Mouse (Mus musculus): Measurements from ENCODE around the gene Rtbdn. TPM values are rescaled to one million over a fixed set of nuclear protein-coding genes. Genes with fewer than 3 reads are reported as not detected.
A peak's percentile ranks its signal among the peaks of the same experiment; 100 is the strongest.

The Rtbdn gene
- polyA plus RNA-seq, 1 experiment from 2014 or later = 0.25 TPM

- 1% methylated on average over 69 of the region's 70 CpGs for WGBS
- Histone ChIP-seq H3K9ac (ENCODE audit: low read length) (peak overlapping the region; percentile 39), H3K27me3 (ENCODE audit: control insufficient read depth, insufficient read depth, low read length) (peaks cover 37% of the 10 kb centered on the region), H3K4me2 (ENCODE audit: low read depth) (peak overlapping the region; percentile 79), H3K4me3 (ENCODE audit: low read depth, low read length) (peak overlapping the region; percentile 44), H3K9me3 (ENCODE audit: control insufficient read depth, low read length) (no peaks in the 10 kb centered on the region), H3K4me1 (ENCODE audit: control insufficient read depth, insufficient read depth, low read length) (peaks cover 36% of the 10 kb centered on the region), H3K36me3 (ENCODE audit: control insufficient read depth, insufficient read depth, low read length) (no peaks in the 10 kb centered on the region), H3K27ac (ENCODE audit: low read depth, low read length) (peak overlapping the region; percentile 29; the same call in 1 of the 2 replicates)
- DNase-seq (ENCODE audit: low spot score) (peak; percentile 57), ATAC-seq (ENCODE audit: insufficient read depth, low FRiP score, low TSS enrichment) (no peak)
Measured at GRCm38 (mm10) chr8:84977435-84978247, 30.9 kb downstream of the Rtbdn start.

- peak within 1 kb of the TSS; percentile 79 for H3K4me2 ChIP-seq (ENCODE audit: low read depth)
- peak; percentile 8; the same call in 1 of the 2 replicates for ATAC-seq (ENCODE audit: insufficient read depth, low FRiP score, low TSS enrichment)
- peak within 1 kb of the TSS; percentile 39 for H3K9ac ChIP-seq (ENCODE audit: low read length)
- H3K4me1 ChIP-seq (ENCODE audit: control insufficient read depth, insufficient read depth, low read length) = peaks cover 36% of the 10 kb centered on the region
- peaks cover 37% of the 10 kb centered on the region for H3K27me3 ChIP-seq (ENCODE audit: control insufficient read depth, insufficient read depth, low read length)
- under 1% methylated on average over 58 of the region's 63 CpGs for WGBS
- no peaks in the 10 kb centered on the region for H3K36me3 ChIP-seq (ENCODE audit: control insufficient read depth, insufficient read depth, low read length)
- H3K9me3 ChIP-seq (ENCODE audit: control insufficient read depth, low read length) = no peaks in the 10 kb centered on the region
- peak; percentile 83 for DNase-seq (ENCODE audit: low spot score)
- peak within 1 kb of the TSS; percentile 29; the same call in 1 of the 2 replicates for H3K27ac ChIP-seq (ENCODE audit: low read depth, low read length)
- H3K4me3 ChIP-seq (ENCODE audit: low read depth, low read length) = peak within 1 kb of the TSS; percentile 44
Measured at GRCm38 (mm10) chr8:84978248-84978940, 31.6 kb downstream of the Rtbdn start, which contains the start of gene Junb. Gene Junb, minus strand, starts transcription at chr8:84978718.

GRCm38 (mm10) chr8:84979599-84980421 lies 33.0 kb downstream of the Rtbdn start:
- H3K27ac ChIP-seq (ENCODE audit: low read depth, low read length) = no peak overlapping the region
- H3K4me1 ChIP-seq (ENCODE audit: control insufficient read depth, insufficient read depth, low read length) = peaks cover 39% of the 10 kb centered on the region
- H3K4me2 ChIP-seq (ENCODE audit: low read depth) = peak overlapping the region; percentile 51
- ATAC-seq (ENCODE audit: insufficient read depth, low FRiP score, low TSS enrichment) (0 out of 2 replicates have a peak, but pooled peaks have one; percentile 11), DNase-seq (ENCODE audit: low spot score) (peak; percentile 84)
- H3K27me3 ChIP-seq (ENCODE audit: control insufficient read depth, insufficient read depth, low read length) = peaks cover 37% of the 10 kb centered on the region
- peak overlapping the region; percentile 26 for H3K4me3 ChIP-seq (ENCODE audit: low read depth, low read length)
- no peaks in the 10 kb centered on the region for H3K9me3 ChIP-seq (ENCODE audit: control insufficient read depth, low read length)
- no peaks in the 10 kb centered on the region for H3K36me3 ChIP-seq (ENCODE audit: control insufficient read depth, insufficient read depth, low read length)
- WGBS = 4% methylated on average over 42 of the region's 42 CpGs
- H3K9ac ChIP-seq (ENCODE audit: low read length) = no peak overlapping the region

- no peak for ATAC-seq (ENCODE audit: insufficient read depth, low FRiP score, low TSS enrichment)
- H3K27me3 ChIP-seq (ENCODE audit: control insufficient read depth, insufficient read depth, low read length) = peaks cover 37% of the 10 kb centered on the region
- peaks cover 48% of the 10 kb centered on the region for H3K4me1 ChIP-seq (ENCODE audit: control insufficient read depth, insufficient read depth, low read length)
- H3K27ac ChIP-seq (ENCODE audit: low read depth, low read length) = no peak overlapping the region
- whole genome bisulfite sequencing = 42% methylated on average over 11 of the region's 11 CpGs
- H3K9ac ChIP-seq (ENCODE audit: low read length) = peak overlapping the region; percentile 3; the same call in 1 of the 2 replicates
- no peak overlapping the region for H3K4me3 ChIP-seq (ENCODE audit: low read depth, low read length)
- peak; percentile 47 for DNase-seq (ENCODE audit: low spot score)
- H3K36me3 ChIP-seq (ENCODE audit: control insufficient read depth, insufficient read depth, low read length) = no peaks in the 10 kb centered on the region
- no peaks in the 10 kb centered on the region for H3K9me3 ChIP-seq (ENCODE audit: control insufficient read depth, low read length)
- peak overlapping the region; percentile 7; the same call in 1 of the 2 replicates for H3K4me2 ChIP-seq (ENCODE audit: low read depth)
Measured at GRCm38 (mm10) chr8:84980622-84981358, 34.0 kb downstream of the Rtbdn start.

GRCm38 (mm10) chr8:84981644-84982498 lies 35.1 kb downstream of the Rtbdn start:
- 80% methylated on average over 15 of the region's 15 CpGs for WGBS
- Histone ChIP-seq H3K9me3 (ENCODE audit: control insufficient read depth, low read length) (no peaks in the 10 kb centered on the region), H3K9ac (ENCODE audit: low read length) (no peak overlapping the region), H3K4me2 (ENCODE audit: low read depth) (no peak overlapping the region), H3K27me3 (ENCODE audit: control insufficient read depth, insufficient read depth, low read length) (peaks cover 37% of the 10 kb centered on the region), H3K4me3 (ENCODE audit: low read depth, low read length) (no peak overlapping the region), H3K4me1 (ENCODE audit: control insufficient read depth, insufficient read depth, low read length) (peaks cover 46% of the 10 kb centered on the region), H3K27ac (ENCODE audit: low read depth, low read length) (no peak overlapping the region), H3K36me3 (ENCODE audit: control insufficient read depth, insufficient read depth, low read length) (no peaks in the 10 kb centered on the region)
- no peak for DNase-seq (ENCODE audit: low spot score)
- no peak for ATAC-seq (ENCODE audit: insufficient read depth, low FRiP score, low TSS enrichment)

GRCm38 (mm10) chr8:84982499-84983011 lies 35.8 kb downstream of the Rtbdn start:
- peaks cover 33% of the 10 kb centered on the region for H3K27me3 ChIP-seq (ENCODE audit: control insufficient read depth, insufficient read depth, low read length)

GRCm38 (mm10) chr8:84984294-84985048 lies 37.7 kb downstream of the Rtbdn start:
- DNase-seq (ENCODE audit: low spot score) = no peak
- H3K9me3 ChIP-seq (ENCODE audit: control insufficient read depth, low read length) = no peaks in the 10 kb centered on the region
- 14% methylated on average over 16 of the region's 16 CpGs for WGBS
- peaks cover 21% of the 10 kb centered on the region for H3K27me3 ChIP-seq (ENCODE audit: control insufficient read depth, insufficient read depth, low read length)
- no peak overlapping the region for H3K27ac ChIP-seq (ENCODE audit: low read depth, low read length)
- H3K4me2 ChIP-seq (ENCODE audit: low read depth) = peak overlapping the region; percentile 97
- peaks cover 26% of the 10 kb centered on the region for H3K4me1 ChIP-seq (ENCODE audit: control insufficient read depth, insufficient read depth, low read length)
- ATAC-seq (ENCODE audit: insufficient read depth, low FRiP score, low TSS enrichment) = no peak
- H3K4me3 ChIP-seq (ENCODE audit: low read depth, low read length) = no peak overlapping the region
- H3K36me3 ChIP-seq (ENCODE audit: control insufficient read depth, insufficient read depth, low read length) = no peaks in the 10 kb centered on the region
- H3K9ac ChIP-seq (ENCODE audit: low read length) = no peak overlapping the region

More at GRCm38 (mm10) chr8:84982499-84983011, 35.8 kb downstream of the Rtbdn start:
- no peaks in the 10 kb centered on the region for H3K9me3 ChIP-seq (ENCODE audit: control insufficient read depth, low read length)
- H3K4me2 ChIP-seq (ENCODE audit: low read depth) = no peak overlapping the region
- no peaks in the 10 kb centered on the region for H3K36me3 ChIP-seq (ENCODE audit: control insufficient read depth, insufficient read depth, low read length)
- no peak overlapping the region for H3K4me3 ChIP-seq (ENCODE audit: low read depth, low read length)
- H3K27ac ChIP-seq (ENCODE audit: low read depth, low read length) = no peak overlapping the region
- peaks cover 41% of the 10 kb centered on the region for H3K4me1 ChIP-seq (ENCODE audit: control insufficient read depth, insufficient read depth, low read length)
- no peak overlapping the region for H3K9ac ChIP-seq (ENCODE audit: low read length)
- 67% methylated on average over 3 of the region's 3 CpGs for WGBS
- ATAC-seq (ENCODE audit: insufficient read depth, low FRiP score, low TSS enrichment) (no peak), DNase-seq (ENCODE audit: low spot score) (no peak)

Measured in neural tube, embryonic 11.5 days (tissue).